Mouse (Mus musculus) spleen, postnatal 10 days (tissue): Measurements from ENCODE around the gene Ube2b.

Experiments
- DNase-seq, 2 experiments: peaks; one replicate each; pipeline ENCODE4 v3.0.0; 2021 to 2022; ENCODE audit warnings: low spot score in 2 of 2

Gene Ube2b

DNA sequence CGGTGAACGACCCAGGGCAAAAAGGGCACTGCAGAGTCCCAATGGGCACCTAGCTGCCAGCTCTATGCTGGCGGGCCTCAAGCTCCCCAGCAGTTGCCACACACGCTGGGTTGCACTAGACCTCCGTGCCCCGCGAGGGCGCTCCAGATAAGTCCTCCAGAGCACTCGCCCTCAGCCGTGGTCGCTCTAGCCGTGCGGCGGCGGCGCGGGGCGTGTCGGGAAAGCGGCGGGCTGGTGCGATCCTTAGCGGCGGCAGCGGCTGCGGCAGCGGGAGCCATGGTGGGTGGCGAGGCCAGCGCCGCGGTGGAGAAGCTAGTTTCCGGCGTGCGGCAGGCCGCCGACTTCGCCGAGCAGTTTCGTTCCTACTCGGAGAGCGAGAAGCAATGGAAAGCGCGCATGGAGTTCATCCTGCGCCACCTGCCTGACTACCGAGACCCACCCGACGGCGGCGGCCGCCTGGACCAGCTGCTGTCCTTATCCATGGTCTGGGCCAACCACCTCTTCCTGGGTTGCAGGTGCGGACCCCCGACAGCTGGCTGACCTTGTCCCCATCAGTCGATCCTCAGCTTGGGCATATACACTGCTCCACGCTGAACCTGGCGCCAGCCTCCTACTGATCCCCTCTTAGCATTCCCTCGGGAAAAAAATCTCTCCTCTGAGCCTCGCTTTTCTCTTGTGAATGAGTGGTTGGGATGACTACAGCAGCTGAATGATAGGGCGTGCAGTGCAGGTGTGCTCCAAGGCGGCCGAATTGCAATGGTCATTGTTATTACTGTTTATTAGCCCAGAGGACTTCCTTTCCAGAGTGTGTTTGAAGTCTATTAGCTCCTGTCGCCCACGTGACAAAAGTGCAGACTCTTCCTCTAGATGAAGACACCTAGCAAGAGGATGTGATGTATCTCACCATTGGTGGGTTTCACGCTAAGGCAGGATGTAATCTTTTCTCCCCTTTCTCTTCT lies 32.8 kb downstream of the Ube2b start, which contains the start of gene Cdkn2aipnl:
Cdkn2aipnl (plus strand) TSS at position 219 of the 959 bp plus-strand sequence.
- DNase-seq: peak; percentile 99

DNA sequence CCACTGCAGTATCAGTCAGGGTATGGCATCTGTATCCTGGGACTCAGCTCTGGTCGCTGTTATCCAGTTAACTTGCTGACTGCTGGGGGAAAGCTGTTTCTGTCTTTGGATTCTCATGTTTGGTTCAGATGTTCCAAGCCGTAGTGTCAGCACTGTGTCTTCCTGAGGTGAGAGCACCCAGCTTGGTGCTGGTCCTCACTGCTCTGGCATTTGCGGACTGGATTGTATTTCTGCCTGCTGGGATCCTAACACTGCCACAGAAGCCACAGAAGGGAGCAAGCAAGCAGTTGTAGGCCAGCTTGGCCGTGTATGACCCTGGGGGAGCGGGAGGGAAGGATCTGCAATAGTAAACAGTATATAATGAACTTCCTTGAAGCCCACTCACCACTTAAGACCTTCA lies 33.9 kb downstream of the Ube2b start:
- no peak for DNase-seq

DNA sequence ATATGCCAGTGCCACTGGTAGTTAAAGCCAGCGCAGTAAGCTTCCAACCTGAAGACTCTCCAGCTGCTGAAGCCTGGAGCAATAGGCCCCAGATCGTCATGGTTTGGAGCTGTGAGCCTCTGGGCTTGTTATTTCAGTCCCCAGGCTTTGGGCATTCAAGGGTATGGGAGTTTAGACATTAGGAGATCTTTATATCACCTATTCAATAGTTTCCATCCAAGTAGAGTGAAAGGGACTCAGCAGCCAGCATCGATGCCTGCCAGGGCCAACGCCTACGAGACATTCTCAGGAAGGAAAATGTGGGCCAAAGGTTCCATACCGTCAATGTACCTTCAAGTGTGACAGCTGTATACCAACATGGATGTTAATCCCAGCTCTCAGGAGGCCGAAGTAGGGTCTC lies 38.3 kb downstream of the Ube2b start:
- DNase-seq: no peak

DNA sequence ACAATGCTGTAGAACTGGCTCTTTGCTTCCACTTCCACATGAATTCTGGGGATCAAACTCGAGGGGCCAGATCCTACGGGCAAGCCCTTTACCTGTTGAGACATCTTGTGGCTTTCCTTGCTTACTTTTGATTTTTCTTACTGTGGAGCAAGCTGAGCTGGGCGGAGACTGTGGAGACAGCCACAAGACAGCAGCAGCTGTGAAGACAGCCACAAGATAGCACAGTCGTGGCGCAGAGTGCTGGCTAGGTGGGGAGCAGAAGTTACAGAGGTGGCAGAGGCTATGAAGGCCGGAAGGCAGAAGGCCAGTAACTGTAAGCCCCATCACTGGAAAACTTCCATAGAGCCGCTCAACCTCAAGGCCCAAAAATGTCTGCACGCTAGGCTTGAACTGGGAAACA lies 38.8 kb downstream of the Ube2b start:
- DNase-seq: no peak

DNA sequence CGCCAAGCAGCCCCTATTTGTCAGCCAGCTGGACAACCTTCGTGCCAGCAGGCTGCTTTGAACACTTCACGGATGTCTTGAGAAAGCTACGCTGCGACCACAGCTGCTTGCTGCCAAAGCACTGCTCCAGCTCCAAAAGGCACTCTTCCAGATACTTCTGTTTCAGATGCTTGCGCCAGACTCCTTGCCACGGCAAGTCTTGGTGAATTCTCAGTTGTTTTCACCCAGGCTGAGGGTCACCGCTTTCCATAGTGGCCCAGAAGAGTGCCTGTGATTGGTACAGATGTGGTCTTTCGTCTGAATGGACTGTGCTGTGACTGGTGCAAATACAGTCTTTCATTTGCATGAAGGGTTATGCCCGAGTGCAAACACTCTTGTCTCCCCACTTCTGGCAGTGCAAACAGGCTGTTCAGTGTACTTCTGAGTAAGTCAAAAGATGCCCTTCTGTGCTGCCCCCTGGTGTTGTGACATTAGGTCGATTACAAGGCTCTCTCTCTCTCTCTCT lies 39.5 kb downstream of the Ube2b start:
- DNase-seq: no peak

DNA sequence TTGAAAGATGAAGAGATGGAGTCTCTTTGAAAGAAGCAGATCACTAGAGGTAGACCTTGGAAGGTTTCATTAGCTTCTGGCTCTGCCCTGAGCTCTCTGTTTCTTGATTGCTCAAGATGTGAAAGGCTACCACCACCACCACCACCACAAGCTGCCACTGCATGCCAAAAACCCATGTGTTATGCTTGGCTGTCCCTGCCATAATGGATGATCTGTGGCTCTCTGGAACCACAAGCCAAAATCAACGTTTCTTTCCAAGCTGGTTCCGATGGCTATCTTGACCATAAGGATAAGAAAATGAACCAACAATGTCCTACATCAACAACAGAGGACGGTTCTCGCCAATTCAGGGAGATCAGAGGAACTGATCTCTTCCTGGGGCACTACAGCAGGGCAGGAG lies 40.5 kb downstream of the Ube2b start:
- no peak for DNase-seq

DNA sequence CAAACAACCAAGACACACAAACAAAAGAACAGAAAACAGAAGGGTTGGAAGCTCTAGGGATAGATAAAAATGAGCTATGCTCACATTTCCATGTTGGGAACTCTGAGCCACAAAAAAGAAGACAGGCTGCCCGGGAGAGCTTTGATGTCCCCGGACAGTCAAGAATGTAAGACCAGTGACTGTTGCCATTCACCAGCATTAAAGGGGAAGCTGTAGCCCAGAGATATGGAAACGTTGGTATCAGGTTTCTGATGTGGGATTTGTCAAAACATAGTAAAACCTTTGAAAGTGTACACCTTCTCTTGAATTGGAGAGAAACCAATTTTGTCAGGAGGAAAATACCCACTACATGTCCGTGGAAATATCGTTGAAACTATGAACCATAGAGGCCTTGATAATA lies 41.1 kb downstream of the Ube2b start:
- no peak for DNase-seq

DNA sequence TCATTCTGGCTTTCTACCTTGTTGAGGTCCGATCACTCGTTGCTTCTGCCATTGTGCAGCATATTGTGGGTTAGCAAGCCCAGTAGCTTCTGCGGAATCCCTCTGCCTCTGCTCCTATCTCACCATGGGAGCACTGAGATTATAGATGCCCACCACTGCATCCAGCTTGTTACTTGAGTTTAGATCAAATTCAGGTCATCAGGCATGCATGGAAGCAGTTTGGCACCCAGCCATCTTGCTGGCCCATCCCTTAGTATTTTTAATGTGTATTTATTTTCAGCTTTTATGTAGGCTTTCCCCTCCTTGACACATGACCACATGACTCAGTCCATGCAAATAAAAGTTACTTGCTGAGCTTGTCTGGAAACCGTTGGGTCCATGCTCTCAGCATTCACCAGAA lies 42.8 kb downstream of the Ube2b start:
- no peak for DNase-seq

DNA sequence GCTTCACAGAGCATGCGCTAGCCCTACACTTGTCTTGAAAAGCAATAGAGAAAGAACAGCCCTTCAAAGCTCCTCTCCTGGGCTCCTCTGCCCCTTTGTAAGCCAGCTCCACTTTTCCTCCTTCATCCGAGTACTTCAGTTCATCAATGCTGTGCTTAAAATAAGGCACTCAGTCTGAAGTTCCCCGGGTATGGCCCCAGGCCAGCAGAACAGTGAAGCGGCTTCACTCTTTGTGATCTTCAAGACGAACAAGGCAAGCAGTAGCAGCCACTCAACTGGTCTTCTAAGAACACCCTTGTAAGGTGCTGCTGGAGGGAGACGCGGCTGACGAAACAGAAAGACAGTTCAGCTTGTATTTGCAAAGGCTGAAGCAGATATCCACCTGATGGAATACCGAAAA lies 44.5 kb downstream of the Ube2b start:
- no peak for DNase-seq

DNA sequence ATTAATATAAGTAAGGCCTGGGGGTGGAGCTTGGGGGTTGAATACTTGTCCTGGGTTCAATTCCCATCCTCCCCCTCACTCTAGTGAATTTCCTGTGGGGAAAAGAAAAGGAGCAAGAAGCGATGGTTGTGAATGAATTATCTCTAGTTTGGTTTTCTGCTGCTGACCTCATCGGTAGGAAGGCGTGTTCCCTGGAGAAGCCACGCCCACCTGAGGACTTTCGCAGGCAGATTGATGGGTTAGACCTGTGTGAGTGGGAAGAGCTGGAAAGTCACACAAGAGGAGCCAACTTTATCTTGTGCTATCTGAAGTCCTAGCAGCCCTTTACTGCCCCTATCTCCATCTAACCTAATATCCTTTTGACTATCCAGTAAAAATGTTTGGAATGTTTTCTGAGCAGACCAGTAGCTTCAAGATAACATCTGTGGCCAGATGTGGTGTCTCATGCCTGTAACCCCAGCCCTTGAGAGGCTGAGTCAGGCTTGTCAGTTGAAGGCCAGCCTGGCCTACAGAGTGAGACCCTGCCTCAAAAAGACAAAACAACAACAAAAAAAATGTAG lies 48.6 kb downstream of the Ube2b start:
- no peak for DNase-seq

DNA sequence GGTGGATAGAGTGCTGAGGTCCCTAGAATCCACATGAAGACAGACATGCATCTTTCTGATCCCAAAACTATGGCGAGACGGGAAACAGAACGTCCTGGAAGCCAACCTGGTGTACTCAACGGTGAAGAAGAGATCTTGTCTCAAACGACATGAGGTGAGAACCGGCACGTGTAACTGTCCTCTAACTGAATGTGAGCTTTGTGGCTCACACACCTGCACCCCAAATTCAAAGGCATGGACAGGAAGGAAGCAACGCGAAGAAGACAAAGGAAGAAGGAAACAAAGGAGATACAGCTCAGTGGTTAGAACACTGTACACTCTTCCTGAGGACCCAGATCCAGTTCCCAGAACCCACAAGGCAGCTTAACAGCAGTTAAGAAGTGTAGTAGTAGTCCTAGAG lies 50.6 kb downstream of the Ube2b start:
- no peak for DNase-seq

DNA sequence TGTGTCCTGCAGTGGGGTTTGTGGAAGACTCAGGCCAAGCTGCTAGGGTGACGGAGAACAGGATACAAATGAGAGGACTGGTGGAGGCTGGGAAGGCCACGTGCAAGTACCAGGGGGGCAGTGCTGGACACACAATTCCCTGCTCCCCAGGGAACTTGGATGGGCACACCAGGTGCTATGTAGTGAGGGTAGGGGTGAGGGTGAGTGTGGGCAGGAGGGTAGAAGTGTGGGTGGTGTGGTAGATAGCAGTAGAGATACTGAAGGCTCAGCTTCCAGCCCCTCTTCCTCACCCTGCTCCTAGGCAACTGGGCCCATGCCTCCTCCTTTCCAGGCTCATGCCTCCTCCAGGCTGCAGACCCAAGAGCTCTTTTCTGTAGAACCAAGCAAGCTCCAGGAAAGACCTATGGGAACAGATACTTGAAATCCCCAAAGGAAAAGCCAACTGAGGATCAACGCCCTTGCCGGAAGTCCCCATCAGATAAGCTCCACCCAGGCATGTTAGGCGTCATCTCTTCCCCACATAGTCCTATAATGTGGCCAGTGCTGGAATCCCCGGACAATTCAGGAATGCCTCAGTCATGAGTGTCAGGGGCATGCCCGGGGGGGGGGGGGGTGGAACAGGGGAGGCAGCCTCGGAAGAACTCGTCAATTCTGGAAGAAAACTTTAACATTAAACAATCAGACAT lies 51.3 kb downstream of the Ube2b start:
- no peak for DNase-seq

DNA sequence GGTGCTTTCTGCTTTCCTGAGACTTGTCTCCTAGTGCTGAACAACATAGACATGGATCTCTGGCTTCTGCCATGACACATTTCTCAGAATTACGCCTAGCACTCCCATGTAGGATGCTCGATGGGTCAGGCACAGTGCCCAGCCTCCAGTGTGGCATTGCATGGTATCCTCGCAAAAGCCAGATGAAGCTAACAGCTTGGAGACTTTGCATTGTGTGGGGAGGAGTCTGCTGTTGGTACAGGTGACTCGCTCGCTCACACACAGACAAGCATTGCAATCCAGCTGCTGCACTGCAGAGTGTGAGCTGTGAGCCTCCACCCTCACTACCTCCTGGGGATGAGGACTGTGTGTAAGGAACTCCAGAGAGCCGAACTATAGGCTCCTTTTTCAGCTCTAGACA lies 54.4 kb downstream of the Ube2b start:
- DNase-seq: no peak

DNA sequence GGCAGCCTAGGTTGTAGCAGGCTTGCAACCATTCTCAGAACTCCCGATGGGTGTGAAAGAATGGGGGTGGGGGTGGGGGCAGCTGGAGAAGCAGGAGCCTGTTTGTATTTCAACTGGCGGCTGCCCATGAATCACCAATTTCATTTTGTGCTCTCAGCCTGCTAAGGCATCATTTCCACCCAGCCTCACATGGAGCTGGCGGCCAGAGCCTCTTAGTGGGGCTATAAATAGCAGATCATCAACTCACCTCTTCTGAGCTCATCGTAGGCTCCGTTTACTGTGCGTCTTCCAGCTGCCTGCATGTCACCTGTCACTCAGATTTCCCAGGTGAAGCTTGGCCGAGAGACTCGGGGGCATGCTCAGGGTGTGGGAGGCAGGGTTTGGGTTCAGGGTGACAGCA lies 55.0 kb downstream of the Ube2b start:
- DNase-seq: no peak

DNA sequence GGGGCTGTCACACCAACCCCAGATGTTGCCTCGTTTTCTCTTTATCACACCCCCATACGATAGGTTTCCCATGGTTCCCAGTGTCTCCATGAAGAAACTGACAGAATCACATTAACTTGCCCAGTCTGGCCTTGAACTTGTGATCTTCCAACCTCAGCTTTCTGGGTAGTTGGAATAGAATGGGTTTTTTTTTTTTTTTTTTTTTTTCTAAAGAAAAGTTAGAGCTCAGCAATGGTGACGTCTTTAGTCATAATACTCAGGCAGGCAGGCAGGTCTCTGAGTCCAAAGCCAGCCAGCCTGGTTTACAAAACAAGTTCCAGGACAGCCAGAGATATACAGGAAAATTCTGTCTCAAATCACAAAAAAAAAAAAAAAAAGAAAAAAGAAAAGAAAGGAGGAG lies 56.3 kb downstream of the Ube2b start:
- DNase-seq: no peak

DNA sequence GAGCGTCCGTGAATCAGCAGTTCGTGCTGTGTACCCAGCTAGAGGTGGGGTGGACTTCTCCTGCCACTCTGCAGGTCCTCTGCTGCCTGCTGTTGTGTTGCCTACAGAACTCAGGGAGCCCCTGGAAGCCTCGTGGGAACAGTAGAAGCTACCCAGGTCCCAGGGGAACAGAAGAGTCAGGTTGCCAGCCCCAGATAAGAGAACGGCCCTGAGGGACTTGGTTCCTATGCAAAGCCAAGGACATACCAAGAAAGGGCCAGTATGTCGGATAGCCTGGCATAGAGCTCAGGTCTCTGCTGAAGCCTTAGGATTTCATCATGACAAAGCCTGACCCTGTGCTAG lies 57.1 kb downstream of the Ube2b start:
- no peak for DNase-seq

DNA sequence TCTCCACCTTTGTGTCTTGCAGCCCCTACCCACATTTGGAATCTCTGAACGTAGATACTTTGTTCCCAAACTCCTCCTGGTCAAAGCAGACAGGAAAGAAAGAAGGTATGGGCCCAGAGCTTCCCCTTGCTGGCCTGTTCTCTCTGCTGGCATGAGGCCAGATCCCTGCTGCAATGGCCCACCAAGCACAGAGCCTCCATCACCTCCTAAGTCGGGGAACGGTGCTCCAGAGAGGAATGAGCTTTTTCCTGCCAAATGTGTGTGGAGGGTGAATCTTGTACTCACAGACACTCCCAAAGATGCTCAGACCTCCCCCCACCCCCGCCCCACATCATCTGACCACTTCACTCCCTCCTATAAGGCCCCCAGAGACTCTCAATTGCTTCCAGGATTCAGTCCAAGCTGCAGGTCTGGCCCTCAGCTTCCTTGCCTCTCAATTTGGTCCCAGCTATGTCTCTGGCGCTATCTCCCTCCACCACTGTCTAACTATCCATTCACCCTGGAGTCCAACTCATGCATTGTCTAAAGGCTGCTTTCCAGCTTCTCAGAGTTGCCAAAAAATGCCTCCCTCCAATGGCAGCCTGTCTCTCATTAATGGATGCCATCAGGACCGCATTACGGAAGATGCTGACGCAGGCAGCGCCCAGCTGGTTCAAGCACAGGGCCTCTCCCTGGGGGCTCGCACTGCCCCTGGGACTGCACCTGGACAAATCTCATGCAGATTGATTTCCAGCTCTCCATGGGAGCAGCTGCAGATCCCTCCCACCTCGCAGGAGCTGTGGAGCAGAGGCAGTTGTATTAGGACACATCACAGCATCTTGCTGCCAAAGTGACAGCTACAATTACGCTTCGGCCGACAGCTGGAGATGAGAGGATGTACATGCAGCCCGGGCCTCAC lies 57.7 kb downstream of the Ube2b start:
- peak in 1 of 2 experiments; percentile 44 for DNase-seq

DNA sequence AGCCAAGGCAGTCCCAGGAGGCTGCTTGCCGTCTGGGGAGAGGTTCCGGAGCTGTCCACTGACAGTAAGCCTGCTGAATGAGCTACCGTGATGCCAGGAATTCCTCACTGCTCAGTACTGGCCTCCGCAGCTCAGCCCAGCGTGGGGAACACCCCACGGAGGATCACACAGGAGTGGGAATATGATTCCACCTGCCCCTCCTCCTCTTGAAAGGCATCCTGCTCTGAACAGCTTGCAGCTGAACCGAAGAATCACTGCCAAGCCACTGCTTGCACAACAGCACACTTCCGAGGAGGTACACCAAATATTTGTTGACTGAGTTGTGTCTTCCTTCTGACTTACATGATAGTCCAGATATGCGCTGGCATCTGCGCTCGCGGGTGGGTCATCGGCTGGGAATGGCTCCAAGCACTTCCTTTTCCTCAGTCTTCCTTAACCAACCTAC lies 60.0 kb downstream of the Ube2b start:
- no peak for DNase-seq

DNA sequence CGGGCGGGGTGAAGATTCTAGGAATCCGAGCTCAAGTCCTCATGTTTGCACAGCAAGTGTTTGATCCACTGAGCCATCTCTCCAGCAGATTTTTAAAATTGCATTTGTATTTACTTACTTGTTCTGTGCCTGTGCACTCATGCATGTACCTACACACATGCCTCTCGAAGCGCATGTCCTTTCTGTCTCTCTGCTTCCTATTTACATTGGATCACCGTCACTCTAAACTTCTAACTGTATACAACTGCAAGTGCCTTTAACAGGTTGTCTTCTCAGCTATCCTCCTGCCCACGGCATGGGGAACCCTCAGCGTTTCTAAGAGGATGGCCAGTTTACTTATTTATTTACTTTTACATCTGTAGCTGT lies 61.0 kb downstream of the Ube2b start:
- no peak for DNase-seq

DNA sequence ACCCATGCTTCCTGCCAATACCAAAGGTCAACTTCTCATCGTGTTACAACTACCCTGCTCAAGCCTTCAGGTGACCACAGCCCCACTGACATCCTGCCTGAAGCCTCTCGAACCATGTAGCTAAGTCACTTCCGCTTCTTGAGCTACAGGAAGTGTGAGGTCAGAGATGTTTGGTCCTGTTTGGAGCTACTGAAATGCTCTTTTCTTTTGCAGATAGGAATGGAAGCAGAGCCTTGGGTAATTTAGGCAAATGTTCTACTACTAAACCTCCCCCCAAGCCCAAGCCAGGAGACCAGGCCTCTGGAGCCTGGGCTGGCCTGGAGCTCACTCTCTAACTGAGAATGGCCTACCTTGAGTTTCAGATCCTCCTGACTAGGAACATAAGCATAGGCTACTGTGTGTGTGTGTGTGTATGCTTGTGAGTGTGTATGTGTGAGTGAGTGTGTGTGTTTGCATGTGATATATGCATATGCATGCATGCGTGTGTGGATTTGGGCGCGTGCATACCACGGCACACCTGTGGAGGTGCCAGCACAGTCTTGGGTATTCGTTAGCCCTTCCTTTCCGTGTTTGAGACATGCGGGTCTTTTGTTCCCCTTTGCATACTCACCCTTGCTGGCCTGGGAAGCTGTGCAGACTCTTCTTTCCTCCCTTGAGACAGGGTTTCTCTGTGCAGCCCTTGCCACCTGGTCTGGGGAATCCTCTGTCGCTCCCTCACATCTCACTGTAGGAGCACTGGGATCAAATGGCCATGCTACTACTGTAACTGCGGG lies 61.6 kb downstream of the Ube2b start:
- peak; percentile 20 to 41 for DNase-seq

DNA sequence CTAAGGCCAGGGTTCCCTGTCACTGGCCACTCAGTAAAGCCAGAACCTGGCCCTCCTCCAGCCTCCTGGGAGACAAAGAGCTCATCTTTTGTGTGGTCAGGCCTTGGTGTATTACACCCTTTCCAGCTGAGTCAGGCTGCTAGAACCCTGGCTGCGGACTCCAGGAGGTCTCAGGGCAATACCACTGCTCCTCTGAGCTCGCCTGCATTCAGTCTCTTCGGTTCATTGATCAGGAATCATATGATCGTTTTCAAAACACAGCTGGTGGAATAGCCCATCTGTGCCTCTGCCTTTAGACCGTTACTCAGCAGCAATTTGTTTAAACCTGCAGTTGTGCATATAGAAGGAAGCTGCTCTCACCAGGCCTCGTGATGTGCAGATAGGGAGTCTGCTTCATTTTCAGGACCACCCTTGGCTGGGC lies 63.2 kb downstream of the Ube2b start:
- DNase-seq: no peak
